Mouse (Mus musculus): ENCODE measurements around the gene Myadml2. TPM values are rescaled to one million over a fixed set of nuclear protein-coding genes. Genes with fewer than 3 reads are reported as not detected.

Gene Myadml2
- total RNA-seq, 2 experiments from 2014 or later = not detected

- DNase-seq = peak; percentile 69 to 83
Observed at GRCm38 (mm10) chr11:120629911-120630310, 18.0 kb downstream of the Myadml2 start.

GRCm38 (mm10) chr11:120629341-120629730 lies 18.6 kb downstream of the Myadml2 start:
- DNase-seq = peak; percentile 66 to 73

GRCm38 (mm10) chr11:120628601-120629340 lies 19.2 kb downstream of the Myadml2 start:
- DNase-seq = no peak

- DNase-seq = no peak
Observed at GRCm38 (mm10) chr11:120627468-120628300, 20.3 kb downstream of the Myadml2 start.

GRCm38 (mm10) chr11:120626785-120627467 lies 21.0 kb downstream of the Myadml2 start:
- DNase-seq = no peak

- no peak for DNase-seq
Observed at GRCm38 (mm10) chr11:120625152-120625775, 22.7 kb downstream of the Myadml2 start, which contains the start of gene Sirt7. Gene Sirt7 (minus strand): TSS chr11:120625240.

- DNase-seq = peak; percentile 91 to 94
Observed at GRCm38 (mm10) chr11:120624680-120625111, 23.3 kb downstream of the Myadml2 start.

GRCm38 (mm10) chr11:120623961-120624679 lies 23.8 kb downstream of the Myadml2 start:
- peak; percentile 83 to 84 for DNase-seq

- DNase-seq = peak; percentile 57 to 72
Observed at GRCm38 (mm10) chr11:120622805-120623204, 25.2 kb downstream of the Myadml2 start.

GRCm38 (mm10) chr11:120620195-120620594 lies 27.8 kb downstream of the Myadml2 start:
- no peak for DNase-seq

- DNase-seq = peak in 1 of 2 experiments; percentile 28
Observed at GRCm38 (mm10) chr11:120618619-120619535, 29.1 kb downstream of the Myadml2 start.

GRCm38 (mm10) chr11:120617519-120618112 lies 30.3 kb downstream of the Myadml2 start, which contains the start of gene Pcyt2:
Gene Pcyt2 (minus strand): TSS chr11:120617936.
- DNase-seq = peak; percentile 96 to 98

GRCm38 (mm10) chr11:120616617-120617294 lies 31.2 kb downstream of the Myadml2 start:
- DNase-seq = peak in 1 of 2 experiments; percentile 44

- DNase-seq = no peak
Observed at GRCm38 (mm10) chr11:120615606-120616203, 32.3 kb downstream of the Myadml2 start.

GRCm38 (mm10) chr11:120615167-120615566 lies 32.8 kb downstream of the Myadml2 start:
- no peak for DNase-seq

GRCm38 (mm10) chr11:120613976-120614375 lies 34.0 kb downstream of the Myadml2 start:
- no peak for DNase-seq

- DNase-seq = no peak
Observed at GRCm38 (mm10) chr11:120613481-120613972, 34.4 kb downstream of the Myadml2 start.

GRCm38 (mm10) chr11:120612763-120613162 lies 35.2 kb downstream of the Myadml2 start:
- peak; percentile 81 to 82 for DNase-seq
